Mouse (Mus musculus) B cell, adult (primary cell): ENCODE results near the gene Edf1. TPM values are rescaled to one million over a fixed set of nuclear protein-coding genes. Genes with fewer than 3 reads are reported as not detected.

ENCODE experiments used
- total RNA-seq: library from RNA; stranded (reverse); gene quantifications from 4 replicates; pipeline ENCODE4 v1.2.4, GENCODE M21; 2023; ENCODE audit not compliant: inconsistent age

Gene Edf1
- total RNA-seq = 111 to 137 TPM (median 123 TPM) in 4 replicates

GRCm38 (mm10) chr2:25557221-25557963, at the start of gene Edf1:
Gene Edf1 (plus strand): TSS chr2:25557847.

DNA sequence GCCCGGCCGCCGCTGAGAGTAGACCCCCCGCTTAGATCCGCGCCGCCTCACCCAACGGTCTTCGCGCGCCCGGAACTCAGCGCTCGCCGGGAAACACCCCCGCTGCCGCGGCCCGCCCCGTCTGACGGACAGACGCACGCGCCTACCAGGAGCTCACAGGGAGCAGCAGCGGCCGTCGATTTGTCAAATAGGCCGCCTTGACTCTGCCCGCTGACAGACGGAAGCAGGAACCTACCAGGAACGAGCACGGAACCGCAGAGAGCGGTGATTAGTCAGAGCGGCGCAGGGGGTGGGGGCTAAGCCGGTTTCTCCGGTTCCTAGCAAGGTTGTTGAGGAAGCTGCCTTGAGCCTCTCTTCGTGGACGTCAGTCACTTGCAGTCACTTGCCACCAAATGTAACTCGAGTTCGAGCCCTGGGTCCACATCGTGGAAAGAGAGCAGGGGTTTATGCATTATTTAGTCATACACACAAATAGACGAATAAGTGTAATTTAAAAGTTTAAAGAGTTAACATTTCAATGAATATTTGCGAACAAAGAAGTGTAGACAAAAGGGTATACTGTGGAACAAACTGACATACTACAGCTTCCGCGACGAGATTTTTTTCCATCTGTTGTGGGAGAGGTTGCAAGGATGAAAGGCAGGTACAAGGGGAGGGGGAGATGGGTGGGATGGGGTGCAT, 10.7 kb upstream of the Edf1 start, which contains the start of gene Traf2:
Gene Traf2, minus strand, starts transcription at position 130 of the 681 bp plus-strand sequence.

DNA sequence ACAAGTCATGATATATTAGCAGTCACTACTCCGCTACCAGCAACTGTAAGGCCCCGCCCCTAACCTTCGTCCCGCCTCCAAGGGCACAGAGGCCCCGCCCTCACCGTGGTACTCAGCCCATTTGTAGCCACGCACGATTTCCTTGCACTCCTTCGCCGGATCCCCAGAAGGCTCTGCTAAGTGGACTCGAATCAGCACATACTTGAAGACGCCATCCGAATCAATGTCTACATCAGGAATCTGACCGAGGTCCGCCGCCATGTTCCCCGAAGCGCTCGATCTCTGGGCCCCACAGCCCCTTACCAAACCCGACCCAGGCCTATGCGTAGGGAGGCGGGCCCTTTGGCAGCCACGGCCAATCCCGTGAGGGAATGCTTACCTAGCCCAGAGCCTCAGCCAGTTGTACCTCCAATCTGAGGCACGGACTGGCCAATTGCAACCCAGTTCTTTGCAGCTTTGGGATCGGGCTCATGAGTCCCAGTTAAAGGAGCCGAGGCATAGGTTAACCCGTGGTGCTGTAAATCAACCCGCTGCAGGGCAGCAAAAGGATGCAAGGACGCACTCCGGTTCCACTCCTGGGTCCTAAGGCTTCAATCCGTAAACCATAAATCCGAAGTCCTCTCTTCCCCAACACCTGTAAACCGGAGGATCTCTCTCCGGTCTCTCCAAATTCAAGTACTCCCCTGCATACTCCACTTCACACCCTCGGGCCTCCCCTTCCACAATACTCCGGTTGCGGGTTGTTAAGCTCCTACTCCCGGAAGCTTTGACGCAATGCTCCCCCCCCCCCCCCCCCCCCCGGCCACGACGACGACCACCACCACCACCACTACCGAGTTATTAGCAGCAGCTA, 17.2 kb downstream of the Edf1 start, which contains the start of the genes Mamdc4 and Phpt1:
Gene Mamdc4, minus strand, starts transcription at position 267 of the 853 bp plus-strand sequence.
Gene Phpt1, minus strand, starts transcription at position 646 of the 853 bp plus-strand sequence.

DNA sequence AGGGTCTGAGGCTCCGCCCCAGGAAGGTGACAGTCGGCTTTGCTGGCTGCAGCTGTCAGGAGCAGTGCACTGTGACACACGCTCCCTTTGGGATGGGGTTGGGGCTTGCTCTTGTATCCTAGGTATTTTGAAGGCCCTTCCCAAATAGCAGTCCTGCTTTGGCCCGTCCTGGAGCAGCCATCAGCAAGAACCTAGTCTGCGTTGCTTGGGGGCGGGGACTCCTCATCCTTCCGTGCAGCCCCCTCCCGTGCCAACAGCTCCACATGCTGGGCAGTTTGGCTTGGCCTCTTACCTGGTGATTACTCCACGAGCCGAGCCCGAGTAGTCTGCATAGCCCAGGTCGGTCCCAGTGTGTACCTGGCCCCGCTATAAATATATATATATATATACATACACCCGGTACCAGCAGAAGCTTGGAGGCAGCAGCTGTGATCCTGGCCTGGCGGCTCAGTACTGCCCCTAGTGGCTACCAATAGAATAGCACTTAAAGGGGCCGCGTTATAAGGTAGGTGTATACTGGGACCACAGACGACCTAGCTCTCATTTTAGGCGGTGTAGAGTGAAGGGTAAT, 23.7 kb downstream of the Edf1 start, which contains the start of gene Ajm1:
Gene Ajm1, minus strand, starts transcription at position 464 of the 571 bp plus-strand sequence.

DNA sequence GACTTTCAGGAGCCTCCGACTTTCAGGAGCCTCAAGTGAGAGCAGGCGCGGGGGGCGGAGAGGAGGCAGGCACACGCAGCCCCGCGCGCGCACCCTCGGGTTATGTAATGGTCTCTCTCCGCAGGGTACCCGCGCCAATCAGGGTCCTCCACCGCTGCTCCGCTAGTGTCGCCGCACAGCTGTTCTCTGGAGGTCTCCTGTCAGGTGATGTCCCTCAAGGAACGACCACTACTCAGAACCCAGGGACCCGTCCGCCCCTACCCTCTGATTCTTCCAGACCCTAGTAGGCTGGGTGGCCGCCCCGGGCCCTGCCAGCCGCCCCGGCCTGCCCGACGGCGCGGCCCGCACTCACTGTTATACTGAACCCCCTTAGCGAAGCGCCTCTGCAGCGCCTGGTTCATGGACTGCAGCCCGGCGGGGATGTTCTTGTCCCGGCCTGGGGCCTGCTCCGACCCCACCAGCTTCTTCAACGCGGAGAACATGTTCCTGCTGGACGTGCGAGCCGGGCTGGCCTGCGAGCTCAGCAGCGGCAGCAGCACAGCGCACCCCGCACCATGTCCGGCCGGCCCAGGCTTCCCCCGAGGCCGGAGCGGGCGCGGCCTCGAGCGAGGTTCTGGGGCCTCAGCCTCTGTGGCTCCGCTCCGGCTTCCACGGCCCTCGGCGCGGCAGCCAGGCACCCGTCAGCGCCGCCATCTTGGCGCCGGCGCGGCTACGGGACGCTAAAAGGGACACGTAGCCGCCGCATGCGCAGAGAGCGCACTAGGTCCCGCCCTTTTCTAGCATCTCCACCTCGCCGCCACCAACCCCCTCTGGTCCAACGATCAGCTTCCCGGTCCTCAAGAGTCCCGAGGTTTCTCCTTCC, 50.3 kb downstream of the Edf1 start, which contains the start of gene Rabl6:
Gene Rabl6, minus strand, starts transcription at position 761 of the 862 bp plus-strand sequence.

Other genes with a start within 250 kb of the Edf1 start
- gene Grin1, start 238.7 kb upstream of the Edf1 start, total RNA-seq = not detected in 4 replicates
- gene Man1b1, start 225.5 kb upstream of the Edf1 start, total RNA-seq = 38.3 to 49.0 TPM (median 42.3 TPM) in 4 replicates
- 34.8 to 44.7 TPM (median 42.3 TPM) in 4 replicates for gene Dpp7, start 201.5 kb upstream of the Edf1 start, total RNA-seq
- 29.6 to 32.3 TPM (median 30.7 TPM) in 4 replicates for gene Uap1l1, start 192.2 kb upstream of the Edf1 start, total RNA-seq
- 0.94 to 1.4 TPM (median 1.1 TPM) in 4 replicates for gene Sapcd2, start 185.5 kb upstream of the Edf1 start, total RNA-seq
- not detected in 4 replicates for gene Entpd2, start 162.0 kb upstream of the Edf1 start, total RNA-seq
- gene Npdc1, start 158.5 kb upstream of the Edf1 start, total RNA-seq = not detected in 4 replicates
- gene Fut7, start 134.6 kb upstream of the Edf1 start, total RNA-seq = 0.24 TPM in 1 of 4 replicates, not detected in the others
- gene Abca2, start 129.1 kb upstream of the Edf1 start, total RNA-seq = 36.8 to 44.5 TPM (median 42.0 TPM) in 4 replicates
- gene Clic3, start 101.0 kb upstream of the Edf1 start, total RNA-seq = 0.80 TPM in 1 of 4 replicates, not detected in the others
- 111 to 124 TPM (median 114 TPM) in 4 replicates for gene Paxx, start 96.8 kb upstream of the Edf1 start, total RNA-seq
- gene Ptgds, start 87.8 kb upstream of the Edf1 start, total RNA-seq = not detected in 4 replicates
- not detected in 4 replicates for gene Lcn12, start 63.9 kb upstream of the Edf1 start, total RNA-seq
- gene Fbxw5, start 57.1 kb upstream of the Edf1 start, total RNA-seq = 69.9 to 80.2 TPM (median 72.7 TPM) in 4 replicates
- gene C8g, start 56.1 kb upstream of the Edf1 start, total RNA-seq = 0.45 to 2.0 TPM (median 0.80 TPM) in 4 replicates
- gene Traf2, start 10.9 kb upstream of the Edf1 start, total RNA-seq = 48.8 to 61.5 TPM (median 56.4 TPM) in 4 replicates
- gene Mamdc4, start 17.0 kb downstream of the Edf1 start, total RNA-seq = 1.8 to 3.7 TPM (median 2.4 TPM) in 4 replicates
- gene Phpt1, start 17.4 kb downstream of the Edf1 start, total RNA-seq = 15.5 to 23.8 TPM (median 21.3 TPM) in 4 replicates
- 0.15 to 0.42 TPM (median 0.19 TPM) in 4 replicates for gene Ajm1, start 23.9 kb downstream of the Edf1 start, total RNA-seq
- gene Rabl6, start 50.7 kb downstream of the Edf1 start, total RNA-seq = 84.7 to 117 TPM (median 104 TPM) in 4 replicates
- gene Ccdc183, start 59.8 kb downstream of the Edf1 start, total RNA-seq = not detected in 4 replicates
- gene Tmem141, start 64.2 kb downstream of the Edf1 start, total RNA-seq = 0.99 to 2.1 TPM (median 1.3 TPM) in 3 of 4 replicates, not detected in the other
- 4.0 to 8.2 TPM (median 6.6 TPM) in 4 replicates for gene Fcna, start 70.2 kb downstream of the Edf1 start, total RNA-seq
- not detected in 4 replicates for gene Lcn8, start 95.3 kb downstream of the Edf1 start, total RNA-seq
- not detected in 4 replicates for gene Lcn5, start 100.1 kb downstream of the Edf1 start, total RNA-seq
- gene Lcn6, start 118.9 kb downstream of the Edf1 start, total RNA-seq = not detected in 4 replicates
- gene Lcn10, start 124.9 kb downstream of the Edf1 start, total RNA-seq = not detected in 4 replicates
- gene Obp2a, start 142.2 kb downstream of the Edf1 start, total RNA-seq = not detected in 4 replicates
- 28.3 to 34.8 TPM (median 29.7 TPM) in 4 replicates for gene Bmyc, start 148.9 kb downstream of the Edf1 start, total RNA-seq
- gene Obp2b, start 179.2 kb downstream of the Edf1 start, total RNA-seq = not detected in 4 replicates
- not detected in 4 replicates for gene Lcn3, start 207.7 kb downstream of the Edf1 start, total RNA-seq
- gene Lcn11, start 219.2 kb downstream of the Edf1 start, total RNA-seq = not detected in 4 replicates
- not detected in 4 replicates for gene Gm13539, start 224.4 kb downstream of the Edf1 start, total RNA-seq